Mouse (Mus musculus) adrenal gland, postnatal 25 days (tissue): ENCODE data around the gene 4930550C14Rik. TPM values are rescaled to one million over a fixed set of nuclear protein-coding genes. Genes with fewer than 3 reads are reported as not detected.

Experiments
- DNase-seq: peaks from one replicate; pipeline ENCODE4 v3.0.0; 2021; ENCODE audit warnings: mixed read lengths
- microRNA-seq, 2 experiments: library from miRNA; unstranded; fragments of <30 nt; microRNA quantifications; one replicate each; pipeline ENCODE4 v1.2.0; 2021
- total RNA-seq: library from RNA; stranded (reverse); gene quantifications from 2 replicates; pipeline ENCODE4 v1.2.3, GENCODE M21; 2021

4930550C14Rik gene
- total RNA-seq, 1 experiment from 2014 or later, result 2.5 TPM

DNA sequence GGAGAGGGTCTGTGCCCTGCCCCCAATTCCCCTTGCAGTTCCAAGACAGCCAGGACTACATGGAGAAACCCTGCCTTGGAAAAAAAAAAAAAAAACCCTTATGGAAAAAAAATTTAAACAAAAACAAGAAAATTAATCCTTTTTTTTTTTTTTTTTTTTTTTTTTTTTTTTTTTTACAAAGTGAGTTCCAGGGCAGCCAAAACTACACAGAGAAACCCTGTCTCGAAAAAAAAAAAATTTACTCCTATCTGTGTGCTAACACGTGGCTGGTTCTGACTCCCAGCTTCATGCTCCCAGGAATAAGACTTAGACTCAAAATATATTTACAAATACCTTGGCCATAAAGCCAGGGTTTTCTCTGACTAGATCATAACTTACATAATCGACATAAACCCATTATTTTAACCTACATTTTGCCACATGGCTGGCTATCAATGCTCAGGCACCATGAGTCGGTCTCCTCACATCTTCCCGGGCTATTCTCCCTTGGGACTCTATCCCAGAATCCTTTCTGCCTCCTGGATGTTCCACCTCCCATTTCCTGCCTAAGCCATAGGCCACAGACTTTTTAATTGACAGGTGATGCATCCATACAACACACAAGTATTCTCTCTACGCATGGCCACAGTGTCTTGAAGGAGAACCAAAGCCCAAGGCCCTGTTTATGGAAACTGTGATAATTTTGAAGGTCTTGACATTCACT is 2.1 kb downstream of the 4930550C14Rik start:
- DNase-seq, result no peak

DNA sequence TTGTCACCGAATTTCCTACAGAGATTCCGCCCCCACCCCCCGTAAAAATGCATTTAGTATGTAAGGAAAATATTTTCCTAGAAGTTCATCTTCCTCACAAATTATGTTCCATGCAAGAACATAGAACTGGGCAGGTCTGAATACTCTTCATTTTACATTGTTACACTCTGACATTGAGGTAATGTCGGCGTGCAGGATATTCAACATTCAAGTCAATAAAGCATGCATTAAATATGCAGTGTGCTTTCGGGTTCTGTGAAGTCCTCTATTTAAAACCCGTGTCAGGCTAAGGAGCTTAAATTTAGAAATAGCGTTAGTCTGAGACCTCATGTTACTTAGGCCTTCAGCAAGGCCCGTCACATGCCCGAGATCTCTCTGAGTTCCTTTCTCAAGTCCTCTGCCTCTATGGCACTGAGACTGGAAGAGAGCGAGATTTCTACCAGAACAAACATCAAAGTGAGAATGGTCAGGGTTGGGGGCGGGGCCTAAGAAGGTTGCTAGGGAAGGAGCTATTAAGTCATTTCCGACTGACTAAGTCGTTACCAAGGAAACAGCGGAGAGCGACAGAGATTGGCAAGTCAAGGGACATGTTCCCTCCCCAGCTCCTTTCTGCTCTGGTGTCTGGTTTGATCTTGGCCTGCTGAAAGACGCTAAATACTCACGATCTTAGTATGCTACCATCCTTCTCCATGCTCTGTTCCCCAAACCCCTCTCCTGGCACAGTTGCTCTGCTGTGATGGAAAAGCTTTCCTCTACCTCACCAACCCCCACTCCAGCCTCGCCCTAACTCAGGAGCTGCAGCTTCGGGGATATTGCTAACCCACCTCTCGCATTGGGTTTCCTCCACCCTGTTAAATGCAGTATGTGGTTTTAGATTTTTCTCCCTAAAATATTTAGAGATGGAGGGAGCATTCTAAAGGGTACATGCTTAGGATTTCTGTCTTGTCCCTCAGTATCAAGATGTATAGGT is 2.9 kb downstream of the 4930550C14Rik start:
- peak; percentile 80 for DNase-seq

DNA sequence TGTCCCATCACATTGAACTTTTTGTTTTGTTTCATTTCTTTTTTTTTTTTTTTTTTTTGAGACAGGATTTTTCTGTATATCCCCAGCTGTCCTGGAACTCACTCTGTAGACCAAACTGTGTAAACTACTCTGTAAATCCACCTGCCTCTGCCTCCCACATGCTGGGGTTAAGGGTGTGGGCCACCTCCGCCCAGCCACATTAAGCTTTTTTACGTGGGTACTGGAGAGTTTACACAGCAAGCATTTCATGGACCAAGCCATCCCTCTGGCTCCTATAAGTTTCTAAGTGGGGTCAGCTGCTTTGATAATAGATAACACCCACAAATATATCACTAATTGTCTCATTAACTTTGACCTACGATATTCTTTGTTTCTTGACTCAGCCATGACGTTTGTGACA is 6.4 kb downstream of the 4930550C14Rik start:
- DNase-seq, result no peak

DNA sequence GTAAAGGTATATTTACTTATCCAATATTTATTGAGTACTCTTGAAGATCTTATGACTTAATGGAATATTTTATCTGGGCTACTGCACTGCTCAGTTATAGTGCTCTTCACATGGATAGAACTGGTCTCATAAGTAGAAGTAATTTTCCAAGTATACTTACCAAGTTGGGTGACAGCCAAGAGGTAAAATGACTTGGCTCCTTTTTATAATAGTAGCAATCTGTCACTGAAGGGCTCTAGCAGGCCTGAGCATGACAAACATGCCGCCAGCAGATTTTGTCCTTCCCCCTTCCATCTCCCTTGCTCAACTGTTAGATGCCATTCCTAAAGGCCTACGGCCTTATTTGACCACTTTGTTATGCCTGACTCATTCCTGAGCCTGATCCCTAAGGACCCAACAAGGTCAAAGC is 6.8 kb downstream of the 4930550C14Rik start:
- DNase-seq, result no peak

DNA sequence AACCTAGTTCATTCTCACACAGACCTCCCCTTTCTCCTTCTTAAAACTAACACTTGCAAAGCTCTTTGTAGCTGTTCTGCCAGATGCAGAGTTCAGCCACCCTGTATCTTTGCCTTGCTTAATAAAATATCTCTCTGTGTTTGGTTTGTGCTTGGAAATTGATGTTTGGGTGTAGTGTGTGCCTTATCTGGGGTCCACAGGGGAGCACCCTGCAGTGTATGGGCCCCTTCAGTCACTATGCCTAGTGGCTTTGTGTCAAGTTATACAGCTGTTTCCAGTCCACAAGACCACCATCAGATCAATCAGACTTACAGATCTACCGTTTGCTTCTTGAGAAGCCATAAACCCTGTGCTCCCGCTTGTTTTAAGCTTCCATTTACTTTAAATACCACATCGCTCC is 7.3 kb downstream of the 4930550C14Rik start:
- DNase-seq, result no peak

DNA sequence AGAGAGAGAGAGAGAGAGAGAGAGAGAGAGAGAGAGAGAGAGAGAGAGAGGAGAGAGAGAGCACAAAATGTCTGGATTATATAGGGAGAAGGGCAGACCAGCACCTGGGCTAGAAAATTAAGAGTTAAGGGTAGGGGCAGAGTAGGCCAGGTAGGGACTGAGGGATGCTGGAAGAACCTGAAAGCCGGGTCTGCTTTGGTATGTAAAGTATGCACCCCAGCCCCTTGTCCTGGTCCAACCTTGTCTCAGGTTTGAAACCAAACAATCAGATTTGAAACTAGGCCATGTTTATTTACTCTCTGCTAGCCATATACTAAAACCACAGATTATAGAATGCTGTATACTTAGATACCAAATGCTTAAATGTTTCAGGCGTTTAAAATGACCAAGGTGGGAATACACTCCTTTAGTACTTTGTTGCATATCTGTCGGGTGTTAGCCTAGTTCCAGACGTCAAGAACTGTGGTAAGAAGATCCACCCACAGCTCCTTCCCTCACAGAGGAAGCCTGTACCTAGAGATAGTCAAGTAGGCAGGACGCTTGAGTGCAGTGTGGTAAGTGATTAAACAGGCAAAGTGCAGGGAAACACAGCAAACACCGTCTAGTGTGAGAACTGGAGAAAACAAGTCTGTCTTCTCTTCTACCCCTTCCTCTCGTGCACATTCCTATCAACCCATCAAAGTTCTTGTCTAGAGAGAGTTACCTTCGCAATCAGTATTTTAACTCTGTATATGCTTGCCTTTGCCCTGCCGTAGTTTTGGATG is 20.2 kb downstream of the 4930550C14Rik start:
- no peak for DNase-seq

DNA sequence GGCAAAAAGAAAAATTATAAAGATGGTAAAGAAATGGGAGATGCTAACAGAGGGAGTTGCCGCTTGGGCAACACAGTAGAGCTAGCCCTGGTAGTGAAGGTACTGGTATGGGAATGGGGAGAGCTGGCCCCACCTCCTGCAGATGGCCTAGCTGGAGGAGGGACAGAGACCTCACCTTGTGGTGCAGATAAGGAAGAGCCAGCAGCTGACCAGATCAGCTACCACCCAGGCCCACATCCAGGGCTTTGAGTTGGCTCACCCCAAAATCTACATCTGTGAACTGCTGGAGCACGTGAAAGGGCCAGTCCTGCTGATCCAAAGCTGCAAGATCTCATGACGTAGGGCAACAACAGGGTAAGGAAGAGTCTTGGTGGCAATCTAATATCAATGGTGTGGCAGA is 24.6 kb downstream of the 4930550C14Rik start:
- no peak for DNase-seq

DNA sequence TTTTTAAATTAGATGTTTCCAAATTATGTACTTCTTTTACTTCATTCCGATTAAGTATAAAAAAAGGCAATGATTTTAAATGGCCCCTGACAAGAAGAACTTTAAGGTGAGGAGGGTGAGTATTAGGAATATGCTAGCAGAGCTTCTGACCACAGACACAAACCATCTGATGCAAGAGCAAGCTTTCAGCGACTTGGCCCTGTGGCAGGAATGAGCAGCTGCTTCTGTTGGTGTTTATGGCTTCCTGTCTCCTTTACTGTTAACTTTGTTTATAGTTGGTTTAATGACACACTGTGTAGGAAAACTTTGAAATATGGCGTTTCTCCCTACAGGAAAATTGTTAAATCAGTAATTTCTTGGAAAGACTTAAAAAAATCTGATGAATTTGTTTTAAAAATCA is 25.5 kb downstream of the 4930550C14Rik start:
- DNase-seq, result no peak

DNA sequence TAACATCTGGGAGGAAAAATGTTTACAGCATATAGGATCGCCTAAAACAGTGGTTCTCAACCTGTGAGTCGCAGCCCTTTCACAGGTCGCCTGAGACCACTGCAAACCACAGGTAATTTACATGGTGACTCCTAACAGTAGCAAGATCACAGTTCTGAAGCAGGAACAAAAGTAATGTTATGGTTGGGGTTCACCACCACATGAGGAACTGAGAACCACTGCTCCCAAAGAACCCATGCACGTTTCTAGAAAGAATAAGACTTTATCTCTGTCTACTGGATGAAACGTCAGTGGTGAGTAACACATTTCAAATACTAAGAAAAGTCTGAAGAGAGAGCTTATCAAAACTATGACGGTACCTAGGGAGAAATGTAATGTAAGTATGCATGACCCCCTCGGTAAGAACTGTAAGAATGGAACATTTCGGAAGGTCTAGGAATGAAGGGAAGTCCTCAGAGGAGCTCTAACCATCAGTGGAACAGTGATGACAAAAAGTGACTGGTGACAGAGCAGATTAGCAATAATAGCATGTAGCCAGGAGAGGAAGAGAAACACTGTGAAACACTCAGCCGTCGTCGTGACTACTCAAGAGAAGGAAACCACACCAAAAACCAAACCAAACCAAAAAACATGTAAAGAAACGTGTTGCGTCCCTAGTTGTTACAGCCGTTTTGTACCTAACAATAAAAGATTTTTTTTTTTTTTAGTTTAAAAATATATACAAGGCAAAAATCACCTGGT is 33.9 kb downstream of the 4930550C14Rik start:
- DNase-seq, result no peak

DNA sequence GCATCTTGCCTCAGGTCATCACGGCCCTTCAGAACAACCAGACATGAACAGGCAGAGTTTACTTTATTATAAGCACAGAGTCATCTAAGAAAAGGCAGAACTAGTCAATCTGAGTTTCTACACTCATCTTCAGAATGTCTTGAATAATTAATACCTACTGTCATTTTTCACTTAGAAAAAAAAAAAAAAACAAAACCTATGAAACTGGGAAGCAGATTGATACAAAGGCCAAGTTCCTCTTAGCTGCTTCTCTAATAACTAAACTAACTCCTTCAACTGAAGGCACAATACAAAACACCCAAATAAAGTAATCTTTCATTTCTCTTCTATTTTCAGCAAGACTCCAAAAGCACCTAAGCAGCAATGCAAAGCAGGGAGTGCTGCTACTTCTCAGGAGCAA is 48.5 kb downstream of the 4930550C14Rik start:
- DNase-seq, result no peak

DNA sequence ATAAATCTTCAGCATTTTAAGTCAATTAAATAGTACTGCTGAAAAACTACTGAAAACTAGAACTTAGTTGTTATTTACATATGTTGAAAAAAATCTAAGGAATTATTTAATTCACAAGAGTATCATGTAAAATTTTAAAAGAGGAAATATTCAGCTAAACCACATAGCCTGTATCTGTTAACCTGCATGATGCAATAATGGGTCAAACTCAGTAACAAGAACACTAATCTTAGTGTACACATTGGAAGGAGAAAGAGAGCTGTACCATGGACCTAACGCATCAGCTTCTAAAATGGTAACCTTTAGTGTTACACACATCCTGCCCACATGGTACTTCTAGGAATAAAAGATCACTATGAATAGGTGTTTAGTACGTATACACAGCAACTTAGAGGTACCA is 49.9 kb downstream of the 4930550C14Rik start:
- no peak for DNase-seq

DNA sequence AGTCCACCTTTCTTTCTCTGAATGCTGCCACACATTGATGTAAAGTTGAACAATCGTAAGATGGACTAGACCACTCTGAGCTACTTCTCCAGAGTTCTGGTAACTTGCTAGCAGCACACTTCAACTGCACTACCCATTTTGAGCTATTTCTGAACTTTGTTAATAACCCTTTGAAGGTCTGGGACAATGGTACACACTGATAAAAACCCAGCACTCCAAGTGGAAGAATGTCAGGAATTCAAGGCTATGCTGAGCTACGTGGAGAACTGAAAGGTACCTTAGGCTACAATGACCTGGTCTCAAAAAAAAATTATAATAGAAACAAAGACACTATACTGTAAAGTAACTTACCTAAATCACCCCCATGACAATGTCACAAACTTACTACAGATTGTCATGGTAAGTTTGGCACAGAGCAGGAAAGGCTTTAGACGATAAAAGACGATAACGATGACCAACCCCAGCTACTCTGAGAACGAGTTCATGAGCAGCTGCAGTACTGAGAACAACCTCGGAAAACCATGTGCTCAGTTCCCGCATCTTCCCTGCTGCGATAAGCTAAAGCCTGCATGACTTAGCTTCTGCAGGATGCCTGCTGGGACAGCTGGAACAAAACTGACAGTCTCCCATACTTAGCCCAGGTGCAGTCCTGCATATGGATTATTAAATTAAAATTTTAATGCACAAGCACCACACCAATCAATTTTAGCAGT is 70.8 kb downstream of the 4930550C14Rik start:
- DNase-seq, result no peak

Small RNA genes lying within 50 kb of the gene (microRNA-seq; reads per million reads assigned to microRNA genes)
- gene Mir130c, result 0 reads per million in 2 experiments

Other genes with a start within 250 kb of the 4930550C14Rik start
- gene Ddx10, start 154.3 kb upstream of the 4930550C14Rik start, total RNA-seq, result 19.6 and 20.5 TPM in 2 replicates
- gene Exph5, start 100.7 kb upstream of the 4930550C14Rik start, total RNA-seq, result 0.09 and 0.14 TPM in 2 replicates
- gene Kdelc2, start 18.3 kb upstream of the 4930550C14Rik start, total RNA-seq, result 11.8 and 13.3 TPM in 2 replicates
- gene Atm, start 134.4 kb downstream of the 4930550C14Rik start, total RNA-seq, result 12.3 and 21.1 TPM in 2 replicates
- 14.5 TPM in 2 replicates for gene Npat, start 134.7 kb downstream of the 4930550C14Rik start, total RNA-seq
- gene Acat1, start 208.1 kb downstream of the 4930550C14Rik start, total RNA-seq, result 135 and 154 TPM in 2 replicates